Mouse (Mus musculus): ENCODE measurements around the gene 4921536K21Rik. TPM values are rescaled to one million over a fixed set of nuclear protein-coding genes. Genes with fewer than 3 reads are reported as not detected.

4921536K21Rik gene
- polyA plus RNA-seq, 1 experiment from 2014 or later: 0.47 TPM

DNA sequence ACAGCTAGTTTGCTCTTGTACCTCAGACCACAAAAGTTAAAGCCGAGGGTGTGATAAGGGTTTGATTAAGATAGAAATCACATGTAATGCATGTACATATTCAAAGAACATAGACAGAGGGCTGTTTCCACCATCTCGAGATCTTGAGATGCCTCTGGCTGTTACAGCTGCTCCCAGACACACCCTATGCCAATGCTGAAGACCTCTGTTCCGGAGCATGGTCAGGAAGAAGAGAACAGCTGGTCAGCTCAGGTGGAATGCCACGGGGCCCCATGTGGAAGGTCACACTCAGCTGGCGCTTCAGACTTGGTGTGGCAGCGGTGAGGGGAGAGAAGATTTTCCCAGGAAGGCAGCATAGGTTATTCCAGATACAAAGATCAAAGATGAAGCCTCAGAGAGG, 9.8 kb upstream of the 4921536K21Rik start:
- ATAC-seq (ENCODE audit: low FRiP score): no peak
- Histone ChIP-seq H3K4me1 (replicated peaks) (peaks cover 38% of the 10 kb centered on the region), H3K9ac (no peak overlapping the region), H3K9me3 (no peaks in the 10 kb centered on the region), H3K27ac (no peak overlapping the region), H3K27me3 (no peaks in the 10 kb centered on the region), H3K4me2 (no peak overlapping the region), H3K4me3 (no peak overlapping the region), H3K36me3 (peaks cover 38% of the 10 kb centered on the region)
- WGBS: 80% methylated on average over 6 of the region's 6 CpGs

DNA sequence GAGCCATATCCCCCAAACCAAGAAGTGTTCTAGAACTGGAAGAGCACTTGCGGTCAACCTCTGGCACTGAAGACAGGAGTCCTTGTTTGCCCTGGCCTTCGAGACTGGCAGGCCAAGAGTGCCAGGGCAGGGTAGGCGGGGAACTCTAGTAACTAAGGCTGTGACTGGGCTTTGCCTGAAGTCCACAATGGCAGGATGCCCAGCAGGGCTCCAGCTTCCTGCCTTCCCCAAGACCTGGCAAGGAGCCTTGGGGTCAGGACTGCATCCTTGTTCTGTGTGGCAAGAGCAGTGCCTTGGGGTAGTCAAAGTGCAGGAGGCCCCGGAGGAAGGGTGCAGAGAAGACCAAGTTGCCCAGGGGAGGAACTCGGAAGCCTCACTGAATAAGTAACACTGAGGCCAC, 8.1 kb upstream of the 4921536K21Rik start:
- Histone ChIP-seq H3K27ac (no peak overlapping the region), H3K4me1 (replicated peaks) (peaks cover 32% of the 10 kb centered on the region), H3K4me3 (no peak overlapping the region), H3K36me3 (peaks cover 54% of the 10 kb centered on the region), H3K4me2 (no peak overlapping the region), H3K9ac (no peak overlapping the region), H3K9me3 (no peaks in the 10 kb centered on the region; the same call in 1 of the 2 replicates), H3K27me3 (no peaks in the 10 kb centered on the region)
- WGBS: 79% methylated on average over 5 of the region's 5 CpGs
- ATAC-seq (ENCODE audit: low FRiP score): no peak

GRCm38 (mm10) chr11:3902516-3902915, 7.6 kb upstream of the 4921536K21Rik start:
- no peak overlapping the region for H3K9ac ChIP-seq
- H3K4me3 ChIP-seq: no peak overlapping the region
- H3K27ac ChIP-seq: no peak overlapping the region
- no peak overlapping the region for H3K4me2 ChIP-seq
- no peaks in the 10 kb centered on the region; the same call in 1 of the 2 replicates for H3K9me3 ChIP-seq
- WGBS: 89% methylated on average over 3 of the region's 3 CpGs
- ATAC-seq (ENCODE audit: low FRiP score): no peak
- peaks cover 27% of the 10 kb centered on the region for H3K4me1 ChIP-seq (replicated peaks)
- H3K27me3 ChIP-seq: no peaks in the 10 kb centered on the region
- H3K36me3 ChIP-seq: peaks cover 57% of the 10 kb centered on the region

DNA sequence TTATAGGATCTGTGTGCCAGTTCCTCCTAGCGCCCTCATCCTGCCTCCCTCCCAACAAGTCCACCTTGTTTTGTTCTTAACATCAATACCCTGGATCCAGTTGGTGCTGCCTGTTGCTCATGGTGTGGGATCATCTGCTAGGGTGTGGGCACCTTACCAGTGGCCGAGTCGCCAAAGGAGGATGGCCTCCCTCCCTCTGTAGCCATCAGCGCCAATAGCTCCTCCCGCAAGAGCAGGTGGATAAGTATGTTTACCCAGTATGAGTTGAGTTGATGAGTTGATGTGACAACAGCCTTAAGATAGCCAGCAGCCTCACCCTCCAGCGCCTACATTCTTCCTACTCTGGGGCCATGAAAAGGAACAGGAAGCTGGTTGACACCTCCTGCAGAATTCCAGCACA, 5.4 kb upstream of the 4921536K21Rik start:
- no peak for ATAC-seq (ENCODE audit: low FRiP score)
- Histone ChIP-seq H3K4me3 (no peak overlapping the region), H3K4me2 (no peak overlapping the region), H3K36me3 (peaks cover 55% of the 10 kb centered on the region), H3K4me1 (replicated peaks) (peaks cover 37% of the 10 kb centered on the region), H3K27ac (no peak overlapping the region), H3K9me3 (no peaks in the 10 kb centered on the region; the same call in 1 of the 2 replicates), H3K27me3 (no peaks in the 10 kb centered on the region), H3K9ac (no peak overlapping the region)
- WGBS: 93% methylated on average over 6 of the region's 6 CpGs

DNA sequence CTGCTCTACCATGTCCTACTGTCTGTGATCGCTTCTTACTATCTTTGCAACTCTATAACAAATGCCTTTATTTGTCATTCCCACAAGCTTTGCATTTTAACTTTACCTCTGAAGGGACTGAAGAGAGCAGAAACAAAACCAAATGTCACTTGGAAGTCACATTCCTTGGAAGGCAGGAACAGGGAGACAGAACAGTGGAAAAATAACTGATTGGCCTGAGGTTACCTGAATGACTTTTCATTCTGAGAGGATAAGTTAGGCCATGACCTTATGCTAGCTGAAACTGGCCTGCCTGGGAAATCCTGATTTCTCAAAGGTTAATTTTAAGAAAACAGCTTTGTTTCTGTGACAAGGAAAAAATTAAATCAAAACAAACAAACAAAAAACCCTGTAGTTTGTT, 1.0 kb upstream of the 4921536K21Rik start:
- Histone ChIP-seq H3K27ac (peak overlapping the region; percentile 4; the same call in 1 of the 2 replicates), H3K9ac (no peak overlapping the region), H3K27me3 (no peaks in the 10 kb centered on the region), H3K36me3 (peaks cover 32% of the 10 kb centered on the region), H3K4me2 (peak overlapping the region; percentile 76; the same call in 1 of the 2 replicates), H3K9me3 (no peaks in the 10 kb centered on the region; the same call in 1 of the 2 replicates), H3K4me1 (replicated peaks) (peaks cover 35% of the 10 kb centered on the region), H3K4me3 (no peak overlapping the region)
- ATAC-seq (ENCODE audit: low FRiP score): no peak
- WGBS: 100% methylated on average over 1 of the region's 1 CpGs

DNA sequence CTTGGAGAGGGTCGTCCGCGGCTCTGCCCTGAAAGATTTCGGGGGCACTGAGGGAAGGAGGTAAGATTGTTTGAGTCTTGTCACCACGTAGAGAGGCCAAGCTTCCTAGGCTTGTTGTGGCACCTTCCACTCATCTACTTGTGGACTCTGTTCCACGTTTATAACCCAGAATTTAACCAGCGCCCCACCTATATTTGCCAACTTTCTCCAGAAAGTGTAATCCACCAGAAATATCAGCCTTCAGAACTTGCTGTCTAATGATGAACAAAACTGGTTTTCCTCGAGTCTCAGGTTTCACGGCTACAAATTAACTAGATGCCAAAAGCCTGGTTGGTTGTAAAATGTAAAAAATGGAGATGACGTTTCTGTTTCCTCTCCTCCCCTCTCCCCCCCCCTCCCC, 560 bp upstream of the 4921536K21Rik start:
- H3K9ac ChIP-seq: peak overlapping the region; percentile 77
- WGBS: 6% methylated on average over 10 of the region's 10 CpGs
- H3K4me1 ChIP-seq (replicated peaks): peaks cover 32% of the 10 kb centered on the region
- H3K4me2 ChIP-seq: peak overlapping the region; percentile 76
- no peaks in the 10 kb centered on the region for H3K27me3 ChIP-seq
- peak overlapping the region; percentile 54 for H3K4me3 ChIP-seq
- H3K36me3 ChIP-seq: peaks cover 32% of the 10 kb centered on the region
- no peak; the same call in 1 of the 2 replicates for ATAC-seq (ENCODE audit: low FRiP score)
- H3K9me3 ChIP-seq: no peaks in the 10 kb centered on the region; the same call in 1 of the 2 replicates
- H3K27ac ChIP-seq: peak overlapping the region; percentile 84

DNA sequence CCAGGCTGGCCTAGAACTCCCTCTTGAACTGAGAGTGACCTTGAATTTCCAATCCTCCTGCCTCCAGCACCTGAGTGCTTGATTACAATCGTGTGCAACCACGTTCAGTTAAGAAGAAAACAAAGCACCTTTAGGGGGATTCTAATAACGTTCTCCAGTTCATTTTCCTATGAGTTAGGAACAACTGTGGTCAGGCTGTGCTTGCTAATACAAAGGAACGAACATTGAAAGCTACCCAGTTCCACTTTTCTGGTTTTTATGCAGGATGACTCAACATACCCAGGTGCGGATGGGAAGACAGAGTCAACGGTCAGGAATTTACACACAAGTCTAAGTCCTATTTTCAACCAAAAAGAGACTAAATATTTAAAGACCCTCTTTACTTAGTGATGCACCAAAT, 928 bp downstream of the 4921536K21Rik start:
- peaks cover 25% of the 10 kb centered on the region for H3K36me3 ChIP-seq
- no peaks in the 10 kb centered on the region for H3K27me3 ChIP-seq
- H3K9ac ChIP-seq: no peak overlapping the region
- peaks cover 21% of the 10 kb centered on the region for H3K4me1 ChIP-seq (replicated peaks)
- H3K4me3 ChIP-seq: 0 out of 2 replicates have a peak overlapping the region, but pooled peaks have one; percentile 54
- 84% methylated on average over 6 of the region's 6 CpGs for WGBS
- H3K4me2 ChIP-seq: peak overlapping the region; percentile 76
- H3K27ac ChIP-seq: no peak overlapping the region
- H3K9me3 ChIP-seq: no peaks in the 10 kb centered on the region; the same call in 1 of the 2 replicates
- ATAC-seq (ENCODE audit: low FRiP score): no peak

DNA sequence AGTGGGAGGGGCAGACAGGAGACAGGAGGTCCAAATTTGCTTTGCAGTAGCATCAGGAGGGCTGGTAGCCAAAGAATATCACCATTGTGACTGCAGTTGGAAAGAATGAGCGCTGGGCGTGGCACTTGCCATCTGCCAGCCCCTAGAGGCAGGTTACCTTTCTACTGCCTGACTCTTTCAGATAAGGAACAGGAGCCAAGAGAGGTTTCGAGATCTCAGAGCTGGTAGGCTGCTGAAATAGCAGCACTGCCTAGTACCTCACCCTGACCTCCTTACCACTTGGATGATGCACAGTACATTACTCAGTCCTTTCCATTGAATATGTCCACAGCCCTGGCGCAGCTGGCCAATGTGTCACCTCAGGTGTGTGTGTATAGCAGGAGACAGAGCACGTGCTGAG, 7.6 kb downstream of the 4921536K21Rik start:
- H3K9ac ChIP-seq: no peak overlapping the region
- H3K4me2 ChIP-seq: no peak overlapping the region
- ATAC-seq (ENCODE audit: low FRiP score): no peak
- peaks cover 4% of the 10 kb centered on the region; the same call in 1 of the 2 replicates for H3K4me1 ChIP-seq (replicated peaks)
- H3K36me3 ChIP-seq: no peaks in the 10 kb centered on the region
- WGBS: 79% methylated on average over 5 of the region's 5 CpGs
- H3K27ac ChIP-seq: no peak overlapping the region
- no peaks in the 10 kb centered on the region for H3K27me3 ChIP-seq
- H3K9me3 ChIP-seq: no peaks in the 10 kb centered on the region
- H3K4me3 ChIP-seq: no peak overlapping the region

GRCm38 (mm10) chr11:3883711-3884110, 11.2 kb downstream of the 4921536K21Rik start:
- WGBS: 87% methylated on average over 3 of the region's 3 CpGs
- no peaks in the 10 kb centered on the region for H3K36me3 ChIP-seq
- H3K4me1 ChIP-seq (replicated peaks): peaks cover 4% of the 10 kb centered on the region; the same call in 1 of the 2 replicates

GRCm38 (mm10) chr11:3879836-3880235, 15.1 kb downstream of the 4921536K21Rik start:
- Histone ChIP-seq H3K9ac (no peak overlapping the region), H3K4me2 (no peak overlapping the region), H3K27ac (no peak overlapping the region), H3K27me3 (no peaks in the 10 kb centered on the region), H3K36me3 (no peaks in the 10 kb centered on the region), H3K4me3 (no peak overlapping the region), H3K9me3 (no peaks in the 10 kb centered on the region), H3K4me1 (replicated peaks) (peaks cover 4% of the 10 kb centered on the region; the same call in 1 of the 2 replicates)
- ATAC-seq (ENCODE audit: low FRiP score): no peak
- WGBS: 42% methylated on average over 2 of the region's 2 CpGs

More at GRCm38 (mm10) chr11:3883711-3884110, 11.2 kb downstream of the 4921536K21Rik start:
- H3K27ac ChIP-seq: no peak overlapping the region
- no peaks in the 10 kb centered on the region for H3K27me3 ChIP-seq
- H3K9ac ChIP-seq: no peak overlapping the region
- no peak overlapping the region for H3K4me2 ChIP-seq
- no peaks in the 10 kb centered on the region for H3K9me3 ChIP-seq
- H3K4me3 ChIP-seq: no peak overlapping the region
- ATAC-seq (ENCODE audit: low FRiP score): no peak

DNA sequence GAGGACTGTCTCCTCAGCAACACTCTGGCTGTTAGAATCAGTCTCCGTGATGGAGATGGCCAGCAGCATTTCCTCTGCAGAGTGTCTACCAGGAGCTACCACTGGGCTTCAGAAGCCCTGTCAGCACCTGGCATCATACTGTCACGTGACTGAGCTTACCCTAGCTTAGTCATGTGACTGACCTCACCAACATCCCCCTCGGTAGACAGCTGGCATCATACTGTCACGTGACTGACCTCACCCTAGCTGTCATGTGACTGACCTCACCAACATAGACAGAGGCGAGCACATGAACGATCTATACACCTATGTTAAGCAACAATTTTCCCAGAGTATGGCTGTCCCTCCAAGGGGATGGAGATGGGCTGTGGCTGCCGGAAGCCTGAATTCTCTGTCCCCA, 16.2 kb downstream of the 4921536K21Rik start:
- Histone ChIP-seq H3K27me3 (no peaks in the 10 kb centered on the region), H3K9me3 (no peaks in the 10 kb centered on the region), H3K4me1 (replicated peaks) (no peaks in the 10 kb centered on the region), H3K4me3 (no peak overlapping the region), H3K9ac (no peak overlapping the region), H3K36me3 (no peaks in the 10 kb centered on the region), H3K4me2 (no peak overlapping the region), H3K27ac (no peak overlapping the region)
- 81% methylated on average over 7 of the region's 7 CpGs for WGBS
- ATAC-seq (ENCODE audit: low FRiP score): no peak

GRCm38 (mm10) chr11:3876419-3876818, 18.5 kb downstream of the 4921536K21Rik start:
- Histone ChIP-seq H3K36me3 (no peaks in the 10 kb centered on the region), H3K9ac (no peak overlapping the region), H3K4me1 (replicated peaks) (no peaks in the 10 kb centered on the region), H3K27me3 (no peaks in the 10 kb centered on the region), H3K27ac (no peak overlapping the region), H3K9me3 (no peaks in the 10 kb centered on the region), H3K4me3 (no peak overlapping the region), H3K4me2 (no peak overlapping the region)
- no peak for ATAC-seq (ENCODE audit: low FRiP score)
- WGBS: 82% methylated on average over 6 of the region's 6 CpGs

GRCm38 (mm10) chr11:3864343-3864742, 30.6 kb downstream of the 4921536K21Rik start:
- WGBS: 34% methylated on average over 6 of the region's 6 CpGs
- Histone ChIP-seq H3K27ac (no peak overlapping the region), H3K9me3 (no peaks in the 10 kb centered on the region)

More at GRCm38 (mm10) chr11:3864343-3864742, 30.6 kb downstream of the 4921536K21Rik start:
- Histone ChIP-seq H3K4me2 (peak overlapping the region; percentile 71), H3K27me3 (peaks cover 24% of the 10 kb centered on the region), H3K4me1 (replicated peaks) (peaks cover 14% of the 10 kb centered on the region), H3K4me3 (peak overlapping the region; percentile 51), H3K9ac (peak overlapping the region; percentile 74), H3K36me3 (no peaks in the 10 kb centered on the region)
- peak; percentile 35; the same call in 1 of the 2 replicates for ATAC-seq (ENCODE audit: low FRiP score)
